Mouse (Mus musculus): ENCODE data around the gene Mylk3.

Mylk3 gene

GRCm38 (mm10) chr8:85386205-85386604 is at the start of gene Mylk3:
Mylk3 (minus strand) TSS chr8:85386345.
- DNase-seq: peak; percentile 7 to 9

GRCm38 (mm10) chr8:85435736-85436135 is 49.6 kb upstream of the Mylk3 start:
- no peak for DNase-seq

- no peak for DNase-seq
Observed at GRCm38 (mm10) chr8:85434817-85435216, 48.7 kb upstream of the Mylk3 start.

- DNase-seq: no peak
Observed at GRCm38 (mm10) chr8:85433017-85433393, 46.9 kb upstream of the Mylk3 start.

- peak; percentile 93 to 97 for DNase-seq
Observed at GRCm38 (mm10) chr8:85432168-85433016, 46.2 kb upstream of the Mylk3 start, which contains the start of gene 4921524J17Rik. 4921524J17Rik (minus strand) TSS chr8:85432833.

- no peak for DNase-seq
Observed at GRCm38 (mm10) chr8:85431281-85432167, 45.4 kb upstream of the Mylk3 start.

- peak in 1 of 2 experiments; percentile 9 for DNase-seq
Observed at GRCm38 (mm10) chr8:85430801-85431200, 44.7 kb upstream of the Mylk3 start.

GRCm38 (mm10) chr8:85429219-85429618 is 43.1 kb upstream of the Mylk3 start:
- no peak for DNase-seq

- no peak for DNase-seq
Observed at GRCm38 (mm10) chr8:85427026-85427425, 40.9 kb upstream of the Mylk3 start.

GRCm38 (mm10) chr8:85421329-85421728 is 35.2 kb upstream of the Mylk3 start:
- no peak for DNase-seq

GRCm38 (mm10) chr8:85408526-85408925 is 22.4 kb upstream of the Mylk3 start:
- DNase-seq: no peak

GRCm38 (mm10) chr8:85408053-85408505 is 21.9 kb upstream of the Mylk3 start:
- no peak for DNase-seq

GRCm38 (mm10) chr8:85405961-85406360 is 19.8 kb upstream of the Mylk3 start:
- no peak for DNase-seq

GRCm38 (mm10) chr8:85405418-85405817 is 19.3 kb upstream of the Mylk3 start:
- DNase-seq: no peak

- no peak for DNase-seq
Observed at GRCm38 (mm10) chr8:85398548-85398947, 12.4 kb upstream of the Mylk3 start.

GRCm38 (mm10) chr8:85397508-85397907 is 11.4 kb upstream of the Mylk3 start:
- peak; percentile 7 to 12 for DNase-seq

GRCm38 (mm10) chr8:85396432-85397079 is 10.4 kb upstream of the Mylk3 start:
- DNase-seq: no peak

GRCm38 (mm10) chr8:85395681-85396431 is 9.7 kb upstream of the Mylk3 start:
- DNase-seq: no peak

- no peak for DNase-seq
Observed at GRCm38 (mm10) chr8:85395017-85395416, 8.9 kb upstream of the Mylk3 start.

GRCm38 (mm10) chr8:85393199-85393598 is 7.1 kb upstream of the Mylk3 start:
- DNase-seq: no peak

GRCm38 (mm10) chr8:85391438-85391837 is 5.3 kb upstream of the Mylk3 start:
- DNase-seq: no peak

- no peak for DNase-seq
Observed at GRCm38 (mm10) chr8:85381926-85382325, 4.2 kb downstream of the Mylk3 start.
